9 mouse cellular contexts compared by ENCODE assay signal in genomic region chr6:33515391-33515790, GRCm38 (mm10).
A peak's percentile ranks its signal among the peaks of the same experiment; 100 is the strongest.
DNase-seq lines count a peak whose midpoint lies in the region; ATAC-seq and TF ChIP-seq lines count a peak whose summit lies in the region.
"Had no signal": no experiment of that assay in that cellular context is flagged by ENCODE, and none has a peak within 500 bp of the region (broad histone marks: within the 10 kb centered on the region; RNA-seq: fewer than 3 reads in every experiment).

No protein-coding gene starts in this region.

- H3K9ac ChIP-seq in hindbrain, embryonic 13.5 days, result no peak overlapping the region
- no peak overlapping the region for H3K9ac ChIP-seq in lung, embryonic 15.5 days

- WGBS in hindbrain, embryonic 10.5 days, result 60% methylated on average over 4 of the region's 4 CpGs
- 49% methylated on average over 4 of the region's 4 CpGs for WGBS in hindbrain, embryonic 13.5 days
- 34% methylated on average over 4 of the region's 4 CpGs for WGBS in lung, embryonic 15.5 days

- CTCF ChIA-PET in Patski (lab: Charles Lee), result no interaction called here

- POLR2A ChIA-PET in Patski (lab: Charles Lee), result interaction anchor here (0.5 kb wide), 1 partner anchor 126 kb away, joined by 3 read pairs; no protein-coding TSS in a partner anchor

- H3K27me3 ChIP-seq in hindbrain, embryonic 10.5 days (ENCODE audit: insufficient read depth, poor library complexity, severe bottlenecking), result no peaks in the 10 kb centered on the region
- H3K27me3 ChIP-seq in hindbrain, embryonic 13.5 days, result no peaks in the 10 kb centered on the region
- H3K27me3 ChIP-seq in lung, embryonic 15.5 days, result no peaks in the 10 kb centered on the region
- H3K27me3 ChIP-seq in Patski, result no peaks in the 10 kb centered on the region

- ATAC-seq in hindbrain, embryonic 13.5 days (ENCODE audit: low FRiP score), result no peak
- no peak for ATAC-seq in lung, embryonic 15.5 days (ENCODE audit: borderline replicate concordance, extremely low read depth, low FRiP score, low TSS enrichment)
- peak; percentile 62 for ATAC-seq in Patski
- ATAC-seq in granulocyte monocyte progenitor cell, adult 5-6 weeks (replicated peaks; ENCODE audit: poor library complexity, severe bottlenecking), result peak; percentile 35; the same call in 1 of the 2 replicates

- no peak overlapping the region for H3K4me3 ChIP-seq in hindbrain, embryonic 10.5 days
- H3K4me3 ChIP-seq in hindbrain, embryonic 13.5 days, result no peak overlapping the region
- no peak overlapping the region for H3K4me3 ChIP-seq in lung, embryonic 15.5 days

- H3K36me3 ChIP-seq in hindbrain, embryonic 10.5 days, result no peaks in the 10 kb centered on the region
- H3K36me3 ChIP-seq in hindbrain, embryonic 13.5 days, result no peaks in the 10 kb centered on the region
- no peaks in the 10 kb centered on the region for H3K36me3 ChIP-seq in lung, embryonic 15.5 days

- no peak overlapping the region for H3K4me2 ChIP-seq in hindbrain, embryonic 13.5 days
- no peak overlapping the region for H3K4me2 ChIP-seq in lung, embryonic 15.5 days

- DNase-seq in hindbrain, embryonic 10.5 days (ENCODE audit: low spot score), result no peak
- DNase-seq in lung, postnatal 25 days (ENCODE audit: low spot score), result no peak
- no peak for DNase-seq in Patski (ENCODE audit: low read depth, low spot score)
- DNase-seq in T-cell, adult 2 months (ENCODE audit: low spot score), result no peak
- DNase-seq in ovary, adult 18-20 months (ENCODE audit: low spot score), result no peak
- DNase-seq: left cerebral cortex, postnatal 4 days had no signal

- in situ Hi-C loops in Patski (cut with MboI; ENCODE audit: low pct_unique_long_range_greater_than_20kb), result no loop called here

- peaks cover 9% of the 10 kb centered on the region; the same call in 1 of the 2 replicates for H3K4me1 ChIP-seq in hindbrain, embryonic 10.5 days (replicated peaks)
- H3K4me1 ChIP-seq in hindbrain, embryonic 13.5 days (replicated peaks), result peaks cover 7% of the 10 kb centered on the region; the same call in 1 of the 2 replicates
- H3K4me1 ChIP-seq in lung, embryonic 15.5 days, result no peaks in the 10 kb centered on the region

- no peaks in the 10 kb centered on the region for H3K9me3 ChIP-seq in hindbrain, embryonic 10.5 days
- H3K9me3 ChIP-seq in hindbrain, embryonic 13.5 days, result no peaks in the 10 kb centered on the region
- H3K9me3 ChIP-seq in lung, embryonic 15.5 days, result no peaks in the 10 kb centered on the region

- TF ChIP-seq CTCF in Patski (IDR thresholded peaks at IDR 0.05), result no peak

- H3K27ac ChIP-seq in hindbrain, embryonic 10.5 days, result peak overlapping the region; percentile 71
- H3K27ac ChIP-seq in hindbrain, embryonic 13.5 days, result no peak overlapping the region
- 0 out of 2 replicates have a peak overlapping the region, but pooled peaks have one; percentile 0 for H3K27ac ChIP-seq in lung, embryonic 15.5 days

Comparison
In these comparisons a context has a peak if more than half of its experiments do, and no peak if none do; other contexts are left out.
1. ATAC-seq: peak in Patski (single experiment) and granulocyte monocyte progenitor cell, adult 5-6 weeks (single experiment); none in hindbrain, embryonic 13.5 days (single experiment) and lung, embryonic 15.5 days (single experiment).